Mouse (Mus musculus) liver, postnatal 0 days (tissue): ENCODE results near the gene Hephl1.

Experiments
- CTCF ChIP-seq: sonication (generic); IDR thresholded peaks from 2 replicates; pipeline ENCODE4 v1.5.1; 2016; ENCODE audit warnings: antibody characterized with exemption, low read depth
- EP300 ChIP-seq: IDR thresholded peaks from 2 replicates; pipeline ENCODE4 v1.6.1; 2016; ENCODE audit warnings: antibody characterized with exemption, low read depth, mild to moderate bottlenecking

- TF ChIP-seq CTCF (no peak), EP300 (no peak)
These were observed 104.3 kb downstream of the Hephl1 start for GRCm38 (mm10) chr9:15007566-15007965.
